Mouse (Mus musculus) bone marrow macrophage, adult 2 months (primary cell): ENCODE results near the gene Pcyt1a.

Source experiments
- CTCF ChIP-seq: IDR thresholded peaks from 2 replicates; pipeline ENCODE4 v1.5.1; 2012; ENCODE audit warnings: low read depth, mild to moderate bottlenecking, low read length, moderate library complexity
- POLR2A ChIP-seq: IDR thresholded peaks from 2 replicates; pipeline ENCODE4 v1.6.1; 2012; ENCODE audit warnings: mild to moderate bottlenecking, low read depth, low read length, borderline replicate concordance

GRCm38 (mm10) chr16:32464908-32465307 is 34.2 kb downstream of the Pcyt1a start:
- TF ChIP-seq CTCF (no peak), POLR2A (no peak)
